8 mouse cellular contexts compared by ENCODE assay signal in the genomic region with DNA sequence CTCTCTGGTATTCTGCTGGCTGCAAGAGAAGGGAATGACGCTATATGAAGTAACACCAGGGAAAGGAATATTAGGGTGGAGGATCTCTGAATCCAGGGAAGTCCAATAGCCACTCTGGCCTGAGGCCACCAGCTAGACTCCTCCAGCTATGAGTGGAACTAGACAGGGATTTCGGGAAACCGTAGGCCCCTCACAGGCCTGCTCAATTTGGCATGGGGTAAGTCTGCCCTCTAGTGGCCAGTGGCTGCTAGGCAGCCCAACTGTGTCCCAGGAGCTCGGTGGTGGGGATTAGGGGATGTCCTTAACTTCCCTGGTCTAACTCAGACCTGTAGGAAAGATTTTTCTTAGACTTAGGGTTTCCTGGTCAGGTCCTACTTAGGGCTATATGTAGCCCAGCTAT. TPM values are rescaled to one million over a fixed set of nuclear protein-coding genes. Genes with fewer than 3 reads are reported as not detected.
DNase-seq lines count a peak whose midpoint lies in the region; ATAC-seq and TF ChIP-seq lines count a peak whose summit lies in the region.

No protein-coding gene starts in this region.

- 0 out of 2 replicates have a peak, but pooled peaks cover 7% of the 10 kb centered on the region for H3K27me3 ChIP-seq in embryonic facial prominence, embryonic 12.5 days
- H3K27me3 ChIP-seq in heart, adult 2 months (ENCODE audit: control insufficient read depth, insufficient read depth, low read length) = no peaks in the 10 kb centered on the region
- no peaks in the 10 kb centered on the region for H3K27me3 ChIP-seq in limb, embryonic 11.5 days (ENCODE audit: control insufficient read depth, insufficient read depth, low read length)
- no peaks in the 10 kb centered on the region for H3K27me3 ChIP-seq in midbrain, embryonic 14.5 days (ENCODE audit: control insufficient read depth, insufficient read depth, low read length)
- H3K27me3 ChIP-seq in small intestine, adult 2 months (ENCODE audit: control insufficient read depth, insufficient read depth, low read length) = no peaks in the 10 kb centered on the region

- no peaks in the 10 kb centered on the region for H3K4me1 ChIP-seq in embryonic facial prominence, embryonic 12.5 days
- no peaks in the 10 kb centered on the region; the same call in 1 of the 2 replicates for H3K4me1 ChIP-seq in heart, adult 2 months (ENCODE audit: control insufficient read depth, insufficient read depth, low read length)
- peaks cover 3% of the 10 kb centered on the region; the same call in 1 of the 2 replicates for H3K4me1 ChIP-seq in limb, embryonic 11.5 days (ENCODE audit: control insufficient read depth, insufficient read depth, low read length)
- no peaks in the 10 kb centered on the region for H3K4me1 ChIP-seq in midbrain, embryonic 14.5 days (ENCODE audit: control insufficient read depth, insufficient read depth, low read length)
- no peaks in the 10 kb centered on the region for H3K4me1 ChIP-seq in small intestine, adult 2 months (ENCODE audit: control insufficient read depth, insufficient read depth, insufficient read length, low read length)

- intact Hi-C loops in heart, adult 2 months (cut with DNase I) = loop anchor here (1.0 to 10.0 kb wide), 4 partner anchors 63 to 687 kb away; a partner anchor contains a TSS

- DNase-seq in 416B (ENCODE audit: low read depth) = peak; percentile 66
- DNase-seq in adrenal gland, postnatal 25 days = peak; percentile 81
- DNase-seq in heart, adult 2 months = peak; percentile 73 to 86
- peak; percentile 81 for DNase-seq in kidney, adult 18-20 months
- DNase-seq in limb, embryonic 11.5 days (ENCODE audit: low spot score) = peak; percentile 94
- peak; percentile 92 for DNase-seq in midbrain, embryonic 14.5 days

- no peak overlapping the region for H3K4me2 ChIP-seq in embryonic facial prominence, embryonic 12.5 days (replicated peaks)
- H3K4me2 ChIP-seq in limb, embryonic 11.5 days (ENCODE audit: low read depth, severe bottlenecking) = no peak overlapping the region
- H3K4me2 ChIP-seq in midbrain, embryonic 14.5 days (ENCODE audit: low read length) = no peak overlapping the region

- no peak for TF ChIP-seq POLR2A in heart, adult 2 months (IDR thresholded peaks at IDR 0.05; ENCODE audit: insufficient read depth, low read depth, low read length)
- TF ChIP-seq POLR2A in small intestine, adult 2 months (IDR thresholded peaks at IDR 0.05; ENCODE audit: low read depth, low read length) = no peak

- WGBS in embryonic facial prominence, embryonic 12.5 days = 10% methylated on average over 4 of the region's 4 CpGs
- WGBS in heart, adult 2 months = 13% methylated on average over 4 of the region's 4 CpGs
- WGBS in limb, embryonic 11.5 days = 8% methylated on average over 4 of the region's 4 CpGs
- WGBS in midbrain, embryonic 14.5 days = 14% methylated on average over 4 of the region's 4 CpGs
- WGBS in small intestine, adult 2 months = 21% methylated on average over 4 of the region's 4 CpGs

- H3K9me3 ChIP-seq in embryonic facial prominence, embryonic 12.5 days = no peaks in the 10 kb centered on the region
- no peaks in the 10 kb centered on the region for H3K9me3 ChIP-seq in limb, embryonic 11.5 days (ENCODE audit: control insufficient read depth, low read length)
- H3K9me3 ChIP-seq in midbrain, embryonic 14.5 days (ENCODE audit: control insufficient read depth, low read length) = no peaks in the 10 kb centered on the region

- no peak overlapping the region for H3K4me3 ChIP-seq in embryonic facial prominence, embryonic 12.5 days
- no peak overlapping the region for H3K4me3 ChIP-seq in heart, adult 2 months
- H3K4me3 ChIP-seq in limb, embryonic 11.5 days (ENCODE audit: low read depth, low read length) = no peak overlapping the region
- no peak overlapping the region for H3K4me3 ChIP-seq in midbrain, embryonic 14.5 days (replicated peaks; ENCODE audit: low read depth, low read length)
- no peak overlapping the region for H3K4me3 ChIP-seq in small intestine, adult 2 months (ENCODE audit: low read depth, low read length)

- no peaks in the 10 kb centered on the region for H3K36me3 ChIP-seq in embryonic facial prominence, embryonic 12.5 days
- no peaks in the 10 kb centered on the region for H3K36me3 ChIP-seq in heart, adult 2 months (ENCODE audit: control insufficient read depth, insufficient read depth, low read length)
- no peaks in the 10 kb centered on the region for H3K36me3 ChIP-seq in limb, embryonic 11.5 days (ENCODE audit: control insufficient read depth, insufficient read depth, low read length)
- H3K36me3 ChIP-seq in midbrain, embryonic 14.5 days (ENCODE audit: control insufficient read depth, insufficient read depth, low read length) = no peaks in the 10 kb centered on the region
- no peaks in the 10 kb centered on the region for H3K36me3 ChIP-seq in small intestine, adult 2 months (ENCODE audit: control insufficient read depth, insufficient read depth, low read length)

- H3K79me2 ChIP-seq in heart, adult 2 months (replicated peaks; ENCODE audit: control insufficient read depth, insufficient read depth, low read length) = no peaks in the 10 kb centered on the region

- ATAC-seq in embryonic facial prominence, embryonic 12.5 days (ENCODE audit: insufficient number of reproducible peaks, insufficient read depth, low FRiP score, low TSS enrichment) = peak; percentile 61
- peak; percentile 69; the same call in 1 of the 2 replicates for ATAC-seq in limb, embryonic 11.5 days (ENCODE audit: insufficient number of reproducible peaks, low FRiP score, low TSS enrichment, low read depth)
- ATAC-seq in midbrain, embryonic 14.5 days (ENCODE audit: low FRiP score, low TSS enrichment) = peak; percentile 67; the same call in 1 of the 2 replicates

- TF ChIP-seq EP300 in heart, adult 2 months (IDR thresholded peaks at IDR 0.05; ENCODE audit: insufficient read depth, low read depth, low read length) = peak; percentile 81

- H3K9ac ChIP-seq in embryonic facial prominence, embryonic 12.5 days = no peak overlapping the region
- H3K9ac ChIP-seq in heart, adult 2 months (ENCODE audit: low read depth, low read length) = no peak overlapping the region
- no peak overlapping the region for H3K9ac ChIP-seq in limb, embryonic 11.5 days (ENCODE audit: low read length)
- H3K9ac ChIP-seq in midbrain, embryonic 14.5 days (replicated peaks; ENCODE audit: low read length) = no peak overlapping the region

- no peak for TF ChIP-seq CTCF in heart, adult 2 months (IDR thresholded peaks at IDR 0.05)
- peak; percentile 98 for TF ChIP-seq CTCF in small intestine, adult 2 months (IDR thresholded peaks at IDR 0.05; ENCODE audit: extremely low read depth, insufficient read length, insufficient replicate concordance, low read depth, low read length)

- H3K27ac ChIP-seq in embryonic facial prominence, embryonic 12.5 days = no peak overlapping the region
- H3K27ac ChIP-seq in heart, adult 2 months = no peak overlapping the region
- H3K27ac ChIP-seq in limb, embryonic 11.5 days (replicated peaks; ENCODE audit: low read depth, low read length) = no peak overlapping the region
- H3K27ac ChIP-seq in midbrain, embryonic 14.5 days (replicated peaks; ENCODE audit: low read depth, low read length) = no peak overlapping the region
- H3K27ac ChIP-seq in small intestine, adult 2 months (ENCODE audit: insufficient read depth, low read depth, low read length) = no peak overlapping the region

RNA-seq across cellular contexts. Expression of a gene that starts 8.5 kb away (rescaled TPM):
- 45.5 and 48.1 TPM in 2 replicates for total RNA-seq in adrenal gland, postnatal 25 days (2021)
- polyA plus RNA-seq in embryonic facial prominence, embryonic 12.5 days (2016; fragmentation: Nextera tagmentation; extraction: Ambion mirVana) = 12.8 and 13.8 TPM in 2 replicates
- total RNA-seq in heart, adult 2 months (2021) = 10 to 100 TPM; 28.8 to 31.6 TPM
- 10.1 and 18.6 TPM in 2 replicates for polyA plus RNA-seq in heart, adult 2 months (2012; rRNA removed)
- polyA plus RNA-seq in limb, embryonic 11.5 days (2014; fragmentation: Nextera tagmentation; extraction: Ambion mirVana) = 9.7 and 11.4 TPM in 2 replicates
- polyA plus RNA-seq in midbrain, embryonic 14.5 days (2014; fragmentation: Nextera tagmentation; extraction: Ambion mirVana) = 23.4 and 28.6 TPM in 2 replicates
- 13.7 and 30.6 TPM in 2 replicates for polyA plus RNA-seq in small intestine, adult 2 months (2012; rRNA removed)

RNA-seq across cellular contexts. Expression of a gene that starts 9.2 kb away (rescaled TPM):
- not detected in 2 replicates for total RNA-seq in adrenal gland, postnatal 25 days (2021)
- not detected in 2 replicates for polyA plus RNA-seq in embryonic facial prominence, embryonic 12.5 days (2016; fragmentation: Nextera tagmentation; extraction: Ambion mirVana)
- under 1 TPM; 0.48 to 0.70 TPM for total RNA-seq in heart, adult 2 months (2021)
- polyA plus RNA-seq in heart, adult 2 months (2012; rRNA removed) = 0.45 and 1.2 TPM in 2 replicates
- 0.47 and 0.52 TPM in 2 replicates for polyA plus RNA-seq in limb, embryonic 11.5 days (2014; fragmentation: Nextera tagmentation; extraction: Ambion mirVana)
- polyA plus RNA-seq in midbrain, embryonic 14.5 days (2014; fragmentation: Nextera tagmentation; extraction: Ambion mirVana) = not detected in 2 replicates
- polyA plus RNA-seq in small intestine, adult 2 months (2012; rRNA removed) = 0.60 and 2.6 TPM in 2 replicates

RNA-seq across cellular contexts. Expression of a gene that starts 27.4 kb away (rescaled TPM):
- total RNA-seq in adrenal gland, postnatal 25 days (2021) = 0.76 TPM in 1 of 2 replicates, not detected in the other
- polyA plus RNA-seq in embryonic facial prominence, embryonic 12.5 days (2016; fragmentation: Nextera tagmentation; extraction: Ambion mirVana) = 0.39 and 0.47 TPM in 2 replicates
- total RNA-seq in heart, adult 2 months (2021) = not detected
- polyA plus RNA-seq in heart, adult 2 months (2012; rRNA removed) = 0.12 TPM in 1 of 2 replicates, not detected in the other
- polyA plus RNA-seq in limb, embryonic 11.5 days (2014; fragmentation: Nextera tagmentation; extraction: Ambion mirVana) = 0.21 and 0.55 TPM in 2 replicates
- polyA plus RNA-seq in midbrain, embryonic 14.5 days (2014; fragmentation: Nextera tagmentation; extraction: Ambion mirVana) = not detected in 2 replicates
- not detected in 2 replicates for polyA plus RNA-seq in small intestine, adult 2 months (2012; rRNA removed)
